Mouse (Mus musculus) gastrocnemius, postnatal 25 days (tissue): ENCODE measurements at regions not wholly inside any gene's neighbourhood (a gene's known extent, or its start where the extent isn't known, plus 50 kb on each side); places are given as distances from the start of the nearest gene placed in this dataset.

ENCODE experiments used
- DNase-seq: peaks from one replicate; pipeline ENCODE4 v3.0.0; 2022

GRCm38 (mm10) chr16:86127391-86127790 lies 225.8 kb upstream of the Adamts5 start:
- no peak for DNase-seq

- DNase-seq = no peak
These were observed 222.6 kb upstream of the Adamts5 start for GRCm38 (mm10) chr16:86124182-86124581.

GRCm38 (mm10) chr16:86122936-86123335 lies 221.3 kb upstream of the Adamts5 start:
- no peak for DNase-seq

- DNase-seq = no peak
These were observed 216.3 kb upstream of the Adamts5 start for GRCm38 (mm10) chr16:86117959-86118358.

GRCm38 (mm10) chr16:86115587-86116376 lies 214.2 kb upstream of the Adamts5 start:
- DNase-seq = no peak

- no peak for DNase-seq
These were observed 192.8 kb upstream of the Adamts5 start for GRCm38 (mm10) chr16:86094461-86094860.

GRCm38 (mm10) chr16:86090175-86090574 lies 188.5 kb upstream of the Adamts5 start:
- DNase-seq = no peak

- DNase-seq = no peak
These were observed 185.8 kb upstream of the Adamts5 start for GRCm38 (mm10) chr16:86087421-86087820.

- DNase-seq = no peak
These were observed 166.2 kb upstream of the Adamts5 start for GRCm38 (mm10) chr16:86067628-86068364.

GRCm38 (mm10) chr16:86060087-86060486 lies 158.5 kb upstream of the Adamts5 start:
- no peak for DNase-seq

GRCm38 (mm10) chr16:86044695-86045094 lies 143.1 kb upstream of the Adamts5 start:
- no peak for DNase-seq

- no peak for DNase-seq
These were observed 133.1 kb upstream of the Adamts5 start for GRCm38 (mm10) chr16:86034772-86035171.

GRCm38 (mm10) chr16:86027700-86028099 lies 126.1 kb upstream of the Adamts5 start:
- no peak for DNase-seq

GRCm38 (mm10) chr16:86015336-86015735 lies 113.7 kb upstream of the Adamts5 start:
- DNase-seq = peak; percentile 78

GRCm38 (mm10) chr16:86011051-86011450 lies 109.4 kb upstream of the Adamts5 start:
- no peak for DNase-seq

- no peak for DNase-seq
These were observed 108.2 kb upstream of the Adamts5 start for GRCm38 (mm10) chr16:86009638-86010329.

GRCm38 (mm10) chr16:86007799-86008198 lies 106.2 kb upstream of the Adamts5 start:
- DNase-seq = no peak

GRCm38 (mm10) chr16:86000846-86001245 lies 99.2 kb upstream of the Adamts5 start:
- DNase-seq = no peak

- DNase-seq = no peak
These were observed 84.2 kb upstream of the Adamts5 start for GRCm38 (mm10) chr16:85985841-85986240.

- no peak for DNase-seq
These were observed 75.5 kb upstream of the Adamts5 start for GRCm38 (mm10) chr16:85977102-85977501.

GRCm38 (mm10) chr16:85966892-85967444 lies 65.3 kb upstream of the Adamts5 start:
- DNase-seq = no peak

GRCm38 (mm10) chr16:85966251-85966650 lies 64.6 kb upstream of the Adamts5 start:
- no peak for DNase-seq
